Mouse (Mus musculus) CH12.LX (cell line): ENCODE results near the gene Arhgef11. TPM values are rescaled to one million over a fixed set of nuclear protein-coding genes. Genes with fewer than 3 reads are reported as not detected.

ENCODE experiments used
- DNase-seq: peaks from one replicate; pipeline ENCODE4 v3.0.0-alpha.2; 2013; ENCODE audit errors: extremely low read depth
- H3K27ac ChIP-seq: 2 replicates; pipeline ENCODE4 v1.5.1; 2012; ENCODE audit warnings: low read depth, mild to moderate bottlenecking, control low read depth, moderate library complexity; ENCODE audit not compliant: insufficient read depth
- H3K27me3 ChIP-seq: replicated peaks from 2 replicates; pipeline ENCODE3; 2012; ENCODE audit warnings: inconsistent platforms
- H3K36me3 ChIP-seq, 2 experiments: replicated peaks in 1 of 2; 2 replicates each; pipeline versions ENCODE3 to v1.6.1; 2012; ENCODE audit warnings: inconsistent platforms in 1 of 2, low read length in 1 of 2, mild to moderate bottlenecking in 1 of 2, mixed read lengths in 1 of 2, moderate library complexity in 1 of 2; ENCODE audit not compliant: control insufficient read depth in 1 of 2, insufficient read depth in 1 of 2
- H3K4me1 ChIP-seq, 2 experiments: 2 replicates each; pipeline ENCODE4 v1.6.1; 2012; ENCODE audit warnings: inconsistent platforms in 1 of 2, moderate library complexity in 1 of 2; ENCODE audit not compliant: insufficient read depth in 2 of 2, control insufficient read depth in 1 of 2
- H3K4me2 ChIP-seq: 2 replicates; pipeline ENCODE4 v1.6.1; 2012; ENCODE audit warnings: low read depth, mild to moderate bottlenecking, control low read depth; ENCODE audit not compliant: poor library complexity, insufficient read depth, severe bottlenecking
- H3K4me3 ChIP-seq, 3 experiments: fragments of 150-350 bp in 1 of 3; sonication (generic) in 1 of 3; replicated peaks in 1 of 3; 2 replicates each; pipeline versions ENCODE3 to v1.5.1; 2011 to 2012; ENCODE audit warnings: low read depth in 2 of 3, low read length in 2 of 3, mild to moderate bottlenecking in 2 of 3, moderate library complexity in 2 of 3, control low read depth in 1 of 3, improper control_type of control experiment in 1 of 3, inconsistent platforms in 1 of 3, mixed read lengths in 1 of 3; ENCODE audit not compliant: poor library complexity in 1 of 3
- H3K79me2 ChIP-seq: replicated peaks from 2 replicates; pipeline ENCODE4 v1.6.1; 2012; ENCODE audit warnings: mild to moderate bottlenecking, moderate library complexity; ENCODE audit not compliant: control insufficient read depth, poor library complexity, insufficient read depth, severe bottlenecking; ENCODE audit errors: extremely low read depth
- H3K9ac ChIP-seq: 2 replicates; pipeline ENCODE4 v1.6.1; 2012; ENCODE audit warnings: low read depth, mild to moderate bottlenecking, control low read depth, moderate library complexity; ENCODE audit not compliant: insufficient read depth
- H3K9me3 ChIP-seq: replicated peaks from 2 replicates; pipeline ENCODE3; 2012; ENCODE audit warnings: low read length, inconsistent platforms, mixed read lengths
- CHD1 ChIP-seq: IDR thresholded peaks from 2 replicates; pipeline ENCODE4 v1.6.1; 2012; ENCODE audit warnings: low read depth, low read length, improper control_type of control experiment, inconsistent platforms
- CHD2 ChIP-seq: IDR thresholded peaks from 2 replicates; pipeline ENCODE4 v1.6.1; 2011; ENCODE audit warnings: low read length, improper control_type of control experiment
- CTCF ChIP-seq, 2 experiments: IDR thresholded peaks in 1 of 2; conservative IDR thresholded peaks in 1 of 2; 2 replicates each; pipeline ENCODE4 v1.5.1; 2011 to 2012; ENCODE audit warnings: low read depth in 2 of 2, low read length in 2 of 2, improper control_type of control experiment in 1 of 2, inconsistent platforms in 1 of 2, mild to moderate bottlenecking in 1 of 2, moderate library complexity in 1 of 2
- E2F4 ChIP-seq: IDR thresholded peaks from 2 replicates; pipeline ENCODE4 v1.6.1; 2011; ENCODE audit warnings: low read depth, low read length, improper control_type of control experiment; ENCODE audit not compliant: insufficient replicate concordance
- ELF1 ChIP-seq: IDR thresholded peaks from 2 replicates; pipeline ENCODE4 v1.6.1; 2014; ENCODE audit warnings: low read depth, mild to moderate bottlenecking, inconsistent platforms, low read length, improper control_type of control experiment
- GABPA ChIP-seq: IDR thresholded peaks from 2 replicates; pipeline ENCODE4 v1.6.1; 2012; ENCODE audit warnings: low read depth, low read length, improper control_type of control experiment, inconsistent platforms; ENCODE audit not compliant: insufficient replicate concordance
- IRF4 ChIP-seq: IDR thresholded peaks from 2 replicates; pipeline ENCODE4 v1.6.1; 2014; ENCODE audit warnings: low read depth, mild to moderate bottlenecking, inconsistent platforms, low read length, improper control_type of control experiment
- JUND ChIP-seq: conservative IDR thresholded peaks from 2 replicates; pipeline ENCODE4 v1.6.1; 2011; ENCODE audit warnings: low read depth, low read length, improper control_type of control experiment
- KAT2A ChIP-seq: IDR thresholded peaks from 2 replicates; pipeline ENCODE4 v1.6.1; 2012; ENCODE audit warnings: low read length, improper control_type of control experiment, inconsistent platforms; ENCODE audit not compliant: insufficient replicate concordance
- MAFK ChIP-seq: IDR thresholded peaks from 2 replicates; pipeline ENCODE4 v1.6.1; 2011; ENCODE audit warnings: low read length, improper control_type of control experiment; ENCODE audit not compliant: insufficient replicate concordance
- MAX ChIP-seq: IDR thresholded peaks from 2 replicates; pipeline ENCODE4 v1.6.1; 2011; ENCODE audit warnings: low read length, improper control_type of control experiment
- MAZ ChIP-seq: IDR thresholded peaks from 2 replicates; pipeline ENCODE4 v1.6.1; 2012; ENCODE audit warnings: low read depth, mild to moderate bottlenecking, inconsistent platforms, low read length, improper control_type of control experiment, moderate library complexity
- MEF2A ChIP-seq: IDR thresholded peaks from 2 replicates; pipeline ENCODE4 v1.6.1; 2014; ENCODE audit warnings: low read depth, mild to moderate bottlenecking, inconsistent platforms, low read length, improper control_type of control experiment, borderline replicate concordance
- MXI1 ChIP-seq: IDR thresholded peaks from 2 replicates; pipeline ENCODE4 v1.6.1; 2011; ENCODE audit warnings: mild to moderate bottlenecking, low read depth, low read length, improper control_type of control experiment
- MYC ChIP-seq: IDR thresholded peaks from 2 replicates; pipeline ENCODE4 v1.6.1; 2011; ENCODE audit warnings: low read depth, mild to moderate bottlenecking, improper control_type of control experiment, low read length
- NELFE ChIP-seq: IDR thresholded peaks from 2 replicates; pipeline ENCODE4 v1.6.1; 2011; ENCODE audit warnings: low read depth, low read length, improper control_type of control experiment
- NRF1 ChIP-seq: IDR thresholded peaks from 2 replicates; pipeline ENCODE4 v1.6.1; 2014; ENCODE audit warnings: low read depth, mild to moderate bottlenecking, inconsistent platforms, low read length, improper control_type of control experiment, moderate library complexity
- POLR2A ChIP-seq: IDR thresholded peaks from 2 replicates; pipeline ENCODE4 v1.6.1; 2011; ENCODE audit warnings: low read depth, mild to moderate bottlenecking, improper control_type of control experiment, low read length
- POLR2AphosphoS2 ChIP-seq: IDR thresholded peaks from 2 replicates; pipeline ENCODE4 v1.6.1; 2011; ENCODE audit warnings: low read depth, low read length, improper control_type of control experiment
- RAD21 ChIP-seq: IDR thresholded peaks from 2 replicates; pipeline ENCODE4 v1.6.1; 2011; ENCODE audit warnings: low read depth, mild to moderate bottlenecking, low read length, improper control_type of control experiment, moderate library complexity
- RCOR1 ChIP-seq: conservative IDR thresholded peaks from 2 replicates; pipeline ENCODE4 v1.6.1; 2012; ENCODE audit warnings: low read depth, mild to moderate bottlenecking, inconsistent platforms, low read length, improper control_type of control experiment
- SIN3A ChIP-seq: IDR thresholded peaks from 2 replicates; pipeline ENCODE4 v1.6.1; 2012; ENCODE audit warnings: low read length, improper control_type of control experiment, inconsistent platforms
- SMC3 ChIP-seq: IDR thresholded peaks from 2 replicates; pipeline ENCODE4 v1.6.1; 2011; ENCODE audit warnings: low read depth, low read length, improper control_type of control experiment
- TBP ChIP-seq: conservative IDR thresholded peaks from 2 replicates; pipeline ENCODE4 v1.6.1; 2011; ENCODE audit warnings: low read depth, low read length, improper control_type of control experiment
- TCF12 ChIP-seq: IDR thresholded peaks from 2 replicates; pipeline ENCODE4 v1.6.1; 2014; ENCODE audit warnings: low read depth, mild to moderate bottlenecking, inconsistent platforms, low read length, improper control_type of control experiment
- USF1 ChIP-seq: IDR thresholded peaks from 2 replicates; pipeline ENCODE4 v1.6.1; 2014; ENCODE audit warnings: low read depth, mild to moderate bottlenecking, inconsistent platforms, low read length, improper control_type of control experiment
- USF2 ChIP-seq: conservative IDR thresholded peaks from 2 replicates; pipeline ENCODE4 v1.6.1; 2011; ENCODE audit warnings: low read depth, low read length, improper control_type of control experiment
- ZC3H11A ChIP-seq: IDR thresholded peaks from 2 replicates; pipeline ENCODE4 v1.6.1; 2012; ENCODE audit warnings: low read depth, mild to moderate bottlenecking, inconsistent platforms, low read length, improper control_type of control experiment
- ZMIZ1 ChIP-seq: IDR thresholded peaks from 2 replicates; pipeline ENCODE4 v1.6.1; 2012; ENCODE audit warnings: low read depth, mild to moderate bottlenecking, inconsistent platforms, low read length, improper control_type of control experiment
- dilution Hi-C: fragments of 300-500 bp; cut with MboI; formaldehyde crosslinking; loops from 2 replicates; pipeline ENCODE4 v1.14.3; 2020; ENCODE audit warnings: low sequenced_read_pairs; ENCODE audit not compliant: extremely low pct_unique_long_range_greater_than_20kb, extremely low pct_ligation_motif_present
- in situ Hi-C: fragments of 300-500 bp; cut with MboI; formaldehyde crosslinking; loops from 3 replicates; pipeline ENCODE4 v1.14.3; 2019; ENCODE audit warnings: low sequenced_read_pairs, low pct_ligation_motif_present, low pct_unique_long_range_greater_than_20kb, mixed read lengths
- polyA plus RNA-seq: library from polyadenylated mRNA; unstranded; fragments of >175 nt; gene quantifications from 2 replicates; pipeline ENCODE4 v1.2.1, GENCODE M21; 2012; ENCODE audit warnings: low read depth; ENCODE audit not compliant: insufficient read length
- total RNA-seq, 2 experiments: library from RNA; depleted of rRNA; stranded (reverse); fragments of 300-350 nt in 1 of 2; fragments of >200 nt in 1 of 2; gene quantifications; 2 replicates each; pipeline ENCODE4 v1.2.3; 2012 to 2014

Gene Arhgef11
- total and polyA plus RNA-seq, 3 experiments: 5.6 to 11.7 (median 8.7) TPM

DNA sequence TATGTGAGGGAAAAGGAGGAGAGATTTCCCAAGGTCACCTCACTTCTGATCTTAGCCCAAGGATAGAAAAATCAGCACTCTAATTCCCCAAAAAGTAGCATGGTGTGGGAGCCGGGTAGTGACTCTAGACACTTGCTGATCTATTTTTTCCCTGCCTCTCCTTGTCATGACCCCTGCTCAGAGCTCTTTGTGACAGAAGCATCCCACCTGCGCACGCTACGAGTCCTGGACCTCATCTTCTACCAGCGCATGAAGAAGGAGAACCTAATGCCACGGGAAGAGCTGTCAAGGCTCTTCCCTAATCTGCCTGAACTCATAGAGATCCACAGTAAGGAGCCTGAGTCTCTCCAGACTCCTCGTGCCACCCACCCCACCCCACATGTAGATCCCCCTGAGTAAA is 108.8 kb downstream of the Arhgef11 start:
- no peaks in the 10 kb centered on the region for H3K27me3 ChIP-seq
- no peak overlapping the region for H3K4me2 ChIP-seq
- no peak overlapping the region for H3K4me3 ChIP-seq
- H3K27ac ChIP-seq: no peak overlapping the region
- peaks cover 53 to 86% of the 10 kb centered on the region in 2 experiments for H3K36me3 ChIP-seq
- DNase-seq: no peak
- H3K4me1 ChIP-seq: no peaks in the 10 kb centered on the region
- H3K9me3 ChIP-seq: no peaks in the 10 kb centered on the region
- no peak for TF ChIP-seq CHD1
- no peak for TF ChIP-seq MAX
- no peak for TF ChIP-seq ZMIZ1
- no peak for TF ChIP-seq MEF2A
- no peak for TF ChIP-seq RAD21
- TF ChIP-seq POLR2AphosphoS2: no peak
- TF ChIP-seq ZC3H11A: no peak
- no peak for TF ChIP-seq RCOR1
- TF ChIP-seq GABPA: no peak
- no peak for TF ChIP-seq SMC3
- no peak for TF ChIP-seq MAZ
- no peak for TF ChIP-seq TBP
- TF ChIP-seq CHD2: no peak
- TF ChIP-seq IRF4: no peak
- no peak for TF ChIP-seq TCF12
- no peak for TF ChIP-seq NELFE
- TF ChIP-seq USF2: no peak
- no peak for TF ChIP-seq USF1
- no peak for TF ChIP-seq NRF1
- H3K79me2 ChIP-seq: no peaks in the 10 kb centered on the region
- in situ Hi-C loops: no loop called here
- H3K9ac ChIP-seq: no peak overlapping the region
- dilution Hi-C loops: no loop called here

DNA sequence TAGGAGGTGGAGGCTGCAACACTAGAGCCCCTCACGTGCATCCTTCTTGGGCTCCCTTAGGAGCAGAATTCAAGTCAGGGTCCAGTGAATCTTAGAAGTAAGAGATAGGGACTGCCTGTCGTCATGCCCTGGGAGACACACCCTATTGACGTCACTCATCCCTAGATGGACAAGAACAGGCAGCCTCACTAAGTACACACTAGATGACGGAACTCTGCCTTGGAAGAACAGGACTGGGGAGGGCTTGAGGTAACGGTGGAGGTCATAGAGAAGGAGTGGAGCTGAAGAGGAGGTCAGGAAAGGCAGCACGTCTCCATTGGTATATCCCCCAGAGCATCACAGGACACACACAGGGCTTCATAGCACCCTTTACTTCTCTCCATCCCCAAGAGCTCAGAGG is 111.3 kb downstream of the Arhgef11 start:
- Histone ChIP-seq H3K4me1 (no peaks in the 10 kb centered on the region), H3K9me3 (no peaks in the 10 kb centered on the region), H3K79me2 (no peaks in the 10 kb centered on the region), H3K27me3 (no peaks in the 10 kb centered on the region), H3K36me3 (peaks cover 63 to 93% of the 10 kb centered on the region in 2 experiments), H3K27ac (no peak overlapping the region), H3K4me3 (no peak overlapping the region), H3K9ac (no peak overlapping the region), H3K4me2 (no peak overlapping the region)
- no peak for TF ChIP-seq ZMIZ1
- no peak for TF ChIP-seq MXI1
- no peak for TF ChIP-seq ZC3H11A
- TF ChIP-seq CTCF (conservative IDR thresholded peaks at IDR 0.05 in 1 of 2, IDR thresholded peaks at IDR 0.05 in 1 of 2; ENCODE audit: low read depth in 2 of 2, low read length in 2 of 2): no peak
- TF ChIP-seq CHD2: no peak
- TF ChIP-seq POLR2A: no peak
- no peak for TF ChIP-seq IRF4
- no peak for TF ChIP-seq CHD1
- no peak for TF ChIP-seq NRF1
- no peak for TF ChIP-seq JUND
- no peak for TF ChIP-seq MEF2A
- TF ChIP-seq KAT2A: no peak
- no peak for TF ChIP-seq NELFE
- no peak for TF ChIP-seq E2F4
- TF ChIP-seq USF1: no peak
- TF ChIP-seq SIN3A: no peak
- TF ChIP-seq MYC: no peak
- no peak for TF ChIP-seq MAFK
- no peak for TF ChIP-seq ELF1
- no peak for DNase-seq
- dilution Hi-C loops: no loop called here
- in situ Hi-C loops: no loop called here
